Mouse (Mus musculus): Measurements from ENCODE around the gene Mrpl48.
"Not testable (repeated sequence)": the region's sequence is repeated elsewhere in the genome, so short reads cannot be mapped to it uniquely, and the experiment has no call there.

The Mrpl48 gene

GRCm38 (mm10) chr7:100582727-100583236 is 25.3 kb downstream of the Mrpl48 start:
- peak; percentile 90 for DNase-seq (ENCODE audit: low spot score)

GRCm38 (mm10) chr7:100582235-100582634 is 25.9 kb downstream of the Mrpl48 start:
- DNase-seq (ENCODE audit: low spot score), result no peak

DNA sequence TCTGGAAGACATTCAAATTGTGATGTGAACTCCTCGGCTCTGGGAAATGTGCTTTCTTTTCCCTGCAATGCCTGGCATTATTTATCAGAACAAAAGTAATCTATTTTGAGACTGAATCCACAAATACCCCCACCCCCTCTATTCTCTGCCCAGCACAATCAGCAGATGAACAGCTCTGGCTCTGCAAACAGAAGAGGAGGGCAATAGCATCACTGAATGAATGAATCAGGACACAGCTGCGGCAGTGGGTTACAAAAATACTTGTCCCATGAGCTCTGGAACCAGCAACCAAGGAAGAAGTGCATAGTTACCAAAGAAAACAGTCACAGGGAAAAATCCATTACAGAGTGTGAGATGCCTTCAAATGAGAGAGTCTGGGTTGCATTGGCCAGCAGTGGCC is 29.3 kb downstream of the Mrpl48 start:
- DNase-seq (ENCODE audit: low spot score), result no peak

DNA sequence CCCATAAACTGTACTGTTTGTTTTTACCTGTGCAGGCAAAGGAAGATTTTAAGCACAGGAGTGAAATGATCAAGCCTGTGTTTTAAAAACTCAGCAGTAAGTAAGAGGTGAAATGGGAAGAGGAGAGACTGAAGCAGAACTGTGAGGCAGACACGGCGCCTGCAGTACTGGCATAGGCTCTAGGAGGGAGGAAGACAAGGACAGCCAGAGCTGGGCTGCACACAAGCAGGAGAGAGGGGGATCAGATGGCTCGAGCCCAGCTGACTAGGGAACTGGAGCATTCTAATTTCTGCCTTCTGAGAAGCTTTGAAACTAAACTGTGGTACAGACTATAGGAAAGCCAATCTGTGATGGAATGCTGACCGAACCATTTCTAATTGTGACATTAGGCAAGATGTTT is 35.4 kb downstream of the Mrpl48 start:
- DNase-seq (ENCODE audit: low spot score), result no peak

- no peak for DNase-seq (ENCODE audit: low spot score)
These were observed 36.0 kb downstream of the Mrpl48 start for GRCm38 (mm10) chr7:100572061-100572460.

- DNase-seq (ENCODE audit: low spot score), result no peak
These were observed 37.0 kb downstream of the Mrpl48 start for GRCm38 (mm10) chr7:100570930-100571715.

DNA sequence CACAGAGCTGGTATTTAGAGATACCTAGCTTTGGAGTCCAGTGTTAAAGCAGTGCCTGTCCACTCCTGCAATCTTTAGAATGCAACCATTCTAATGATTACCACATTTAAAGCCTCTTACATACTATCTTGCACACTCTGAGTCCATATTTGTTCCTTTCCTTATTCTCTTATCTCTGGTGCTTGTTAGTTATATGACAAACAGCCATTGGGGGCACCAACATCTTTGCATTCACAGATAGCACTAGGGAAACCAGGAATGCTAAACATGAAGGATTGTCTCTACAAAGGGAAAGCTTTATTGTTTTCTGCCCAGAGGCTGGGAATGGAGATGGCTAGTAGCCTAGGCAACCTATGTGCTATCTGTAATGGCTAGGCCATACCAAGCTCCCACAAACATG is 38.2 kb downstream of the Mrpl48 start:
- no peak for DNase-seq (ENCODE audit: low spot score)

DNA sequence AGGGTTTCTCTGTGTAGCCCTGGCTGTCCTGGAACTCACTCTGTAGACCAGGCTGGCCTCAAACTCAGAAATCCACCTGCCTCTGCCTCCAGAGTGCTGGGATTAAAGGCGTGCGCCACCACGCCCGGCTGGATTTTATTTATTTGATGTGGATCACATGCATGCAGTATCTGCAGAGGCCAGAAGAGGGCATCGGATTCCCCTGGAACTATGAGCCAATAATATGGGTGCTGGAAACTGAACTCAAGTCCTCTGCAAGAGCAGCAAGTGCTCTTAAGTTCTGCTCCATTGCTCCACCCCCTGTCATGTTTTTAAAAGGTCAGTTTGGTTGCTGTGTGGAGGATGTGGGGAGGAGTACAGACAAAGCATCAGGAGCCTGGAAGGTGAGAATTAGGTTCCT is 40.9 kb downstream of the Mrpl48 start:
- not testable (repeated sequence) for DNase-seq (ENCODE audit: low spot score)

DNA sequence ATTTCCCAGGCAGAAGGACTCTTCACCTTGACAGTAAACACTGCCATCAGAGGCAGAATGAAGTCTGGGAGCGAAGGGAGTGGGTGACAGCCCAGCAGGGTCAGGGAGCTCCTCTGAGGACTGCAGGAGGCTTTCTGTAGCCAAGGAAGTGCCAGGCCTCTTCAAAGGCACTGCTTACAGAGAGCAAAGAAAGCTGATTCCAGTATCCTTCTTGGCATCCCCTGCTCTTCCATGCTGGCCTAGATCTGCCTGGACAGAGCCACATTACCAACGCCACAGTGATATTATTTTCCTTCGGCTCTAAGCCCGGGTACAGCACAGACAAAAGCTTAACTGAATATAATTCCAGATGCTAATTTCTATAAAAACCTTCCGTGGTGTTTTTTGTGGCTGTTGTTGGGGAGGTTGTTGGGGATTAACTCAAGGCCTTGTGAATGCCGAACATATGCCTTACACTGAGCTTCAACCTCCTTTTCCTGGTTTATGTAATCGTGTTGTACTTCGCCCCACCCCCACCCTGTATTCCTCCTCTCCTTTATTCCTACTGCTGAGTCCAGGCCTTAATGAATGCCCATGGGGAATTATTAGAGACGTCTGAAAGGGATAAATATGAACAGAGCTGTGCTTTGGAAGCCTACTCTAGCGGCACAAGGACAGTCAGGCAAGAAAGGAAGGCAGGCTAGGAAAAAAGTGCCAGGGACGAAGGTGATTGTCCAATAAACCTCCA is 46.1 kb downstream of the Mrpl48 start:
- no peak for DNase-seq (ENCODE audit: low spot score)

- DNase-seq (ENCODE audit: low spot score), result no peak
These were observed 48.8 kb downstream of the Mrpl48 start for GRCm38 (mm10) chr7:100559331-100559730.

GRCm38 (mm10) chr7:100557241-100557640 is 50.9 kb downstream of the Mrpl48 start:
- DNase-seq (ENCODE audit: low spot score), result no peak

GRCm38 (mm10) chr7:100555431-100555951 is 52.6 kb downstream of the Mrpl48 start:
- DNase-seq (ENCODE audit: low spot score), result peak; percentile 25

- DNase-seq (ENCODE audit: low spot score), result no peak
These were observed 53.2 kb downstream of the Mrpl48 start for GRCm38 (mm10) chr7:100554939-100555338.

- peak; percentile 25 for DNase-seq (ENCODE audit: low spot score)
These were observed 57.6 kb downstream of the Mrpl48 start for GRCm38 (mm10) chr7:100550338-100551007.

DNA sequence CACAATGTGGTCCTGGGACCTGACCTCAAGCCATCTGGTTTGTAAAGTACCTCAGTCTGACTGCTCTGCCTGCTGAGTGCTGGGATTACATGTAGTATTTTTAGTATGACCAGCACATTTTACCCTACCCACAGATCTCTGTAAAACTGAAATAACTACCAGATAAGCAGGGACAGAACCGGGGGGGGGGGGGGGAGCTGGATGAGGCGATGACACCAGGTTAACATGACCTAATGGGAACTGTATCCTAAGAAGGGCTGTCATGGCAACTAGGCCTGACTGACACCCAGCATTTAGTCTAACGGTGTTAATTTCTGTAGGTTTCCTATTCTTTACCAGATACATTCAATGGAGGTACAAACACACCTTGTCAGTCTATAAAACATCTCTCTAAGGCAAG is 58.3 kb downstream of the Mrpl48 start:
- no peak for DNase-seq (ENCODE audit: low spot score)

- no peak for DNase-seq (ENCODE audit: low spot score)
These were observed 60.5 kb downstream of the Mrpl48 start for GRCm38 (mm10) chr7:100547631-100548030.

DNA sequence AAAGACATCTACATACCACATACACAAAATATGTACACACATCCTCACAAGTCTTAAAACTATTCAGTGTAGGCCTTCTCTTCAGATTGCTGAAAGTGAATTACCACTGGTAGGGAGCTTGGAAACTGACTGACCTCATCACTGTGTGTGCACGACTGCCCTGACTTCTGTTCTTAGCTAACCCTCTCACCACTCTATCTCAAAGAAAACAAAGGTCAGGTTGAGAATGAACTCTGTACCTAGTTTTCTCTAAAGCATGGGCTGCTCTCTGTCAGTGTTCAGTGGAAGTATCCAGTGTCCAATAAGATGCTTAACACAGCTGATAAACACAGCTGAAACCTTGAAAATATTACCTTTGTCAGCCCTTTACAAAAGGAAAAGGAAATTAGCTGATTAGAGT is 63.7 kb downstream of the Mrpl48 start:
- no peak for DNase-seq (ENCODE audit: low spot score)

DNA sequence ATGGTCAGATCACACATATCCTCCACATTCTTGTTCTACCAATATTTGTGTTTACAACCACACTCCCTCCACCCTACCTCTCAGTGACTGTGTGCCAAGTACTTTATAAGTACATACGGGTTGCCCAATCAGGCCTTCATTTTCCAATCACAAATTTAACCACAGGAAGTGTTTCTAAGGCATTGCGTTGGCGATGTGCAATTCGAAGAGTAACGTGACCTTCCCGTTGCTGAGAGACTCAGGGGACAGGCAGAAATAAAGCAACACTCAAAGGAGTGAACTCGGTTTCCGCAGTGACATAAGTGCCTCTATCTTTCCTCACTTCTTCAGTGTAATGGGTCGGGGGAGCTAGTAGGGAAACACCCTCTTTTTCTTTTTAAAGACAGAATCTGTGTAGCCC is 68.6 kb downstream of the Mrpl48 start:
- no peak for DNase-seq (ENCODE audit: low spot score)

DNA sequence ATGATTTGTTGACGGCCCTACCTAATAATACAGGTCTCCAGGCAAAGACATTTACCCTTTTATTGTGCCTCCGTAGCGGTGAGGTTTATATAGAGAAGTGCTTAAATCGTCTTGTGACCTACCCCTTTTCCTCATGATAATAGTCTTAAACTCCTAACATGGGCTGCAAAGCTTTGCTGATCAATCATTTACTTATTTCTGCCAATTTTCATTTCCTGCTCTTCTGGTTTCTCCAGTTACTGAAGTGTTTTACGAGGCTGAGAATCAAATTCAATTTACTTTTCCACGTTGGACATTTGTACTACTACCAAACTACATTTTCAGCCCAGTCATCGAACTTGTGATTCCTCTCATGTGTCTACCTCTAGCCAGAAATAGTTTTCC is 70.6 kb downstream of the Mrpl48 start:
- no peak for DNase-seq (ENCODE audit: low spot score)

GRCm38 (mm10) chr7:100536804-100537518 is 71.1 kb downstream of the Mrpl48 start, which contains the start of gene Coa4:
Coa4 (plus strand) TSS chr7:100537071.
- DNase-seq (ENCODE audit: low spot score), result peak; percentile 89

- no peak for DNase-seq (ENCODE audit: low spot score)
These were observed 72.3 kb downstream of the Mrpl48 start for GRCm38 (mm10) chr7:100535831-100536230.

GRCm38 (mm10) chr7:100534216-100534615 is 73.9 kb downstream of the Mrpl48 start:
- DNase-seq (ENCODE audit: low spot score), result no peak

All from testis, postnatal 14 days (tissue).